Mouse (Mus musculus): ENCODE data around the gene Akap8l. TPM values are rescaled to one million over a fixed set of nuclear protein-coding genes. Genes with fewer than 3 reads are reported as not detected.

Akap8l gene
- polyA plus RNA-seq (2015; fragmentation: Nextera tagmentation; extraction: Ambion mirVana): 31.8 and 36.6 TPM in 2 replicates

DNA sequence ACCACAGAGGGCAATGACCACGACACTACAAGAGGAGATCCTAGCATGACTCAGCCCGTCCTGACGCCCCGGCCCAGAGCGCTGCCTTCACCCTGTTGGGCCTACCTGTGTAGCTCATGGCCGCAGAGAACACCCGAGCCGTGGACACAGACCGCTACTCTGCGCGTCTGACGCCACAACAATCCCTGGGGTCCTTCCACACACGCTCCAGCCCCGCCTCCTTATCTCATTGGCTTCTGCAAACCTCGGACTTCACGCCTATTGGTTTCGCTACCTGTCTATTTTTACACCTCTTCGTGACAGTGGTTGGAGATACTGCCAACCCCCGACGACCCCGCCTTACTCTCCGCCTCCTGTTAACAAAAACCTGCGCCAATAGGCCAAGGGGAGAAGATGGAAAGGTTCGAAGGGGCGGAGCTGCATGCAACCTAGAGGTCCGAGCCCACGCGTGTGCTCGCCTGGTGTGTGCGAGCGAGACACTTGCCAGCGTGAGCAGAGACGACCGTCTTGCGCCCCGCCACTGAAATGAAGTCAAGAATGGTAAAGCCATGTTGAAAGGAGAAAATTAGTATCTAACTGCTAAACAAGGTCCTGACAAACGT, at the start of gene Akap8l:
Akap8l (minus strand) TSS at position 226 of the 602 bp plus-strand sequence.

DNA sequence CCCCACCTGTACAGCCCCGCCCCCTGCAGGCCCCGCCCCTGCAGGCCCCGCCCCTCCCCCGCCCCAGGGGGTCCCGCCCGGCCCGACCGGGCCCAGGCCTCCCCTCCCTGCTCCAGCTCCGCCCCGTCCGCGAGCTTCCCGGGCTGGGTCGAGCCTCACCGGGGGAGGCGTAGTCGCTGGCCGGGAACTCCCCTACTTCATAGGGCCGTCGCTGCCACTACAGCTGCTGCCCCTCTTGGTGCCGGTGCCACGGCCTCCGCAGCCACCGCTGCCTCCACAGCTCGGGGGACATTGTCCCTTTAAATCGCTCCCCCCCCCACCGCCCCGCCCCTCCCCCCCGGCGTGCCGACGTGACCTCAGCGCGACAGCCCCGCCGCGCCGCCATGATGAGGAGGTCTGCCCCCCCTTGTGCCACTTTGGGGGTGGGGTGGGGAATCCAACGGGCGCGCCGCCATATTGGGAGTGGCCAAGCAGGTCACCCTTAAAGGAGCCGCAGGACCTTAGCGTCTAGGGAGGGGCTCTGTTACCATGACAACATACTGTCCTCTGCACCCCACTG, 38.8 kb upstream of the Akap8l start, which contains the start of gene Wiz:
Wiz (minus strand) TSS at position 339 of the 559 bp plus-strand sequence.

DNA sequence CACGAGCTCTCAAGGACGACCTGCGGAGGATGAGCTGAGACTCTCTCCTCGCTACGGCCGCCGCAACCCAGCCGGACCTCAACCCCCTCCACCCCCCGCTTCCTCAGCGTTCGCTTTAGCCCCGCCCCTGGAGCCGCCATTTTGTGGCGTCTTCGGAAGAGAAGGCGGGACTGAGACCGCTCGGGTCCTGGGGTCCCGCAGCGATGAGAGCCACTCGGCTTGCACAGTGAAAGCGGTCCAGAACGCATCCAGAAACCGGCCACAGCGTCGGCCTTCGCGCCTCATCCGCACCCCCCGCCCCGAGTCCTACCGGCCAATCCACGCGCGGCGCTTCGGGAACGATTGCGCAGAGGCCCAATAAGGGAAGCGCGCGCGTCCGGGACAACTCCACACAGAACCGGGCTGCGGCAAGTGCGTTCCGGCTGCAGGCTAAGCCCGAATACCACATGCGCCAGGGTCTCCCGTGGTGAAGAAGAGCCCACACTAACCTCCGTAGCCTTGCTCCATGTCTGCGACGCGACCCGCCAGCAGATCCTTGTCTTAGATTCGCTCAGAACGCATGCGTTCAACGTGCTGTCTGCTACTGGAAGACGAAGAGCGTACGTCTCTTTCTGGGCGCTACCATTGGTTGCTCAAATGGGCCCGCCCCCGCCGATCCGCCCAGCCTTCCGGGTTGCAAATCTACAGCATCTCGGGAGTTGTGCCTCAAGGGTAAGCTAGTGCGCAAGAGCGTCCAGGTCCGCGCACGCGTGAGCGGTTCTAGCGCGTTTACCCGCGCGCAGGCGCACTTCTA, 29.6 kb downstream of the Akap8l start, which contains the start of gene Akap8:
Akap8 (minus strand) TSS at position 642 of the 793 bp plus-strand sequence.

DNA sequence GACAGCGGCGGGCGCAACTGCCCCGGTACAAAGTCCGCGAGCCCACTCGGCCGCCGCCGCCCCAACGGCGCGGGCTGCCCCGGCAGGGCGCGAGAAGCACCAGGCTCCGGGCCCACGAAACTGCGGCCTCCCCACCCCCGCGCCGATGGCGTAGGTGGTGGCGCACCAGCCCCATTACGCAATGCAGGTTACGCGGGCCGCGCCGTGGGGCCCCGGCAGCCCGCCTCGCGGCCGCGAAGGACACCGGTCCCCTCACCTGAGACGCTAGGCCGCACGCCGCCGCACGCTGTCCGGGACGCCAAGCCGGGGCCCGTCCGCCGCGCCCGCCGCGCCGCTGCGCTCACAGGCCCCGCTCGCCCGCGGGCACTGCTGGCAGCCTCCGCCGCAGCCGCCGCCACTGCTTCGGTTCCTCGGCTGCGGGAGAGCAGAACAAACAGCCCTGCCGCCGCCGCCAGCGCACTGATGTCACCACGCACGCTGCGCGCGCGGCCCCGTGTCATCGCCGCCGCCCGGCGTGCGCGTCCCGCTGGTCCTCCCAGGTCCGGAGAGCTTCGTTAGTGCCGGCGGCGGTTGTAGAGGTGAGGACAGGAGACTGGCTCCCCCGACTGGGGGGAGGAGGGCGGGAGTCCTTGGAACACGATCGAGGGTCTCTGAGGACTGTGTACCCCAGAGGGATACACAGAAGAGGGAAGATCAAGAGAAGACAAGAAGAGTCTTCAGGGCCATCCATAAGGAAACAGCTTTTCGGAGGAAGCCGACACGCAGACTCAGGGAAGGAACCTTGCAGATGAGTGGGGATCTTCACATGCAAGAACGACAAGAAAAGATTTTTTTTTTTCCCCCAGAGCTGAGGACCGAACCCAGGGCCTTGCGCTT, 65.9 kb downstream of the Akap8l start, which contains the start of gene Brd4:
Brd4 (minus strand) TSS at position 461 of the 876 bp plus-strand sequence.

Small RNA genes lying within 50 kb of the gene (microRNA-seq; reads per million reads assigned to microRNA genes)
- gene Gm22201: not detected

Other genes with a start within 250 kb of the Akap8l start
- gene Notch3, start 183.8 kb downstream of the Akap8l start, polyA plus RNA-seq (2015; fragmentation: Nextera tagmentation; extraction: Ambion mirVana): 3.0 and 3.3 TPM in 2 replicates
- 1.2 and 1.4 TPM in 2 replicates for gene Ephx3, start 161.1 kb downstream of the Akap8l start, polyA plus RNA-seq (2015; fragmentation: Nextera tagmentation; extraction: Ambion mirVana)
- gene Brd4, start 65.9 kb downstream of the Akap8l start, polyA plus RNA-seq (2015; fragmentation: Nextera tagmentation; extraction: Ambion mirVana): 35.7 and 41.3 TPM in 2 replicates
- 35.3 and 36.1 TPM in 2 replicates for gene Akap8, start 29.4 kb downstream of the Akap8l start, polyA plus RNA-seq (2015; fragmentation: Nextera tagmentation; extraction: Ambion mirVana)
- 10.3 and 12.0 TPM in 2 replicates for gene Wiz, start 38.8 kb upstream of the Akap8l start, polyA plus RNA-seq (2015; fragmentation: Nextera tagmentation; extraction: Ambion mirVana)
- 0.20 and 1.4 TPM in 2 replicates for gene Rasal3, start 53.0 kb upstream of the Akap8l start, polyA plus RNA-seq (2015; fragmentation: Nextera tagmentation; extraction: Ambion mirVana)
- not detected in 2 replicates for gene Pglyrp2, start 73.6 kb upstream of the Akap8l start, polyA plus RNA-seq (2015; fragmentation: Nextera tagmentation; extraction: Ambion mirVana)
- 3.3 and 3.8 TPM in 2 replicates for gene Cyp4f39, start 102.1 kb upstream of the Akap8l start, polyA plus RNA-seq (2015; fragmentation: Nextera tagmentation; extraction: Ambion mirVana)
- 3.5 and 4.0 TPM in 2 replicates for gene Cyp4f17, start 155.4 kb upstream of the Akap8l start, polyA plus RNA-seq (2015; fragmentation: Nextera tagmentation; extraction: Ambion mirVana)
- gene Cyp4f16, start 186.0 kb upstream of the Akap8l start, polyA plus RNA-seq (2015; fragmentation: Nextera tagmentation; extraction: Ambion mirVana): 13.7 and 14.1 TPM in 2 replicates